Mouse (Mus musculus): Measurements from ENCODE around the gene Tmem30b. TPM values are rescaled to one million over a fixed set of nuclear protein-coding genes. Genes with fewer than 3 reads are reported as not detected.
A peak's percentile ranks its signal among the peaks of the same experiment; 100 is the strongest.
"Not testable (repeated sequence)": the region's sequence is repeated elsewhere in the genome, so short reads cannot be mapped to it uniquely, and the experiment has no call there.

Gene Tmem30b
- polyA plus RNA-seq, 1 experiment = 2.0 TPM

DNA sequence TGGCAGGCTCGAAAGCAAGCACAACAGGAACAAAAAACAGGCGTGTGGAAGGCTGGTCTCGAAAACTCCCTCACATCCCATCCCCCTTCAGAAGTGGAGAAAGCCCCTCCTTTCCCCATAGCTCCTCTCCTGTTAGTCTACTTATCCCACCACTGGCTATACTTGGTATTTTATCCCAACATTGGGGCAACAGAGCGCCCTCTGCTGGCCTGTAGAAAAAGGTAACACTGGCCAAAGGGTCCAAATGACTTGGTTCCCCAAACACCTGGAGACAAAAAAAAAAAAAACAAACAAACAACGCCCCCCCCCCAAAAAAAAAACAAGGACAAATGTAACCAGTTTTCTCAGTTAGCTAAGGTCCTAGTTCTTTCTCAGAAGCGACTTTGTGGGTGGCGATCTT, 13.9 kb upstream of the Tmem30b start:
- Histone ChIP-seq H3K4me1 (ENCODE audit: control insufficient read depth, insufficient read depth, low read length) (no peaks in the 10 kb centered on the region), H3K27ac (ENCODE audit: insufficient read depth, low read length) (no peak overlapping the region), H3K4me3 (ENCODE audit: insufficient read depth, low read length) (no peak overlapping the region)
- TF ChIP-seq CTCF (IDR thresholded peaks at IDR 0.05; ENCODE audit: borderline replicate concordance, insufficient read depth, low read length) = no peak
- no peak for TF ChIP-seq POLR2A (IDR thresholded peaks at IDR 0.05; ENCODE audit: low read depth, low read length)

DNA sequence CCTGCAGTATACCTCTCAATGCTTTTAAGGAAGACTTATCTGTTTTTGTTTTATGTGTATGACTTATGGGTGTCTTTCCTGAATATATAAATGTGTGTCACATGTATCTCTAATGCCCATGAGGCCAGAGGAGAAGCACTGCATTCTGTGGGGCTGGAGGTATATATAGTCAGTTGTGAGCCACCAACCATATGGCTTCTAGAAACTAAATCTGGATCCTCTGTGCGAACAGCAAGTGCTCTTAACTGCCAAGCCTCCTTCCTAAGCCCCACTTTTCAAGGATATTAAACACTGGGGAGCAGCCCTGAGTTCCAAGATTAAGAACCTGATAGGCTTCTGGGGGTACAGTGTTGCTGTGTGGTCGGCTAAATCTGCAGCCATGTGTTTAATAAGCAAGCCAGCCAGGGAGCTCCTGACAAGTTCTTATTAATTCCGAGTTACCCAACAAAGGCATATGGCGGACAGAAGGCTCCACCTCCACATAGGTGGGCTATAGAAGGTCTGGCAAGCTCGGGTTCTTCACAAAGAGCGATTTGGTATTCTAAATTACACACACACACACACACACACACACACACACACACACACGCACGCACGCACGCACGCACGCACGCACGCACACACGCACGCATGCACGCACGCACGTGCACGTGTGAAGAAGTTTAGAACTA, 12.5 kb upstream of the Tmem30b start:
- no peak overlapping the region for H3K27ac ChIP-seq (ENCODE audit: insufficient read depth, low read length)
- H3K4me1 ChIP-seq (ENCODE audit: control insufficient read depth, insufficient read depth, low read length) = no peaks in the 10 kb centered on the region
- TF ChIP-seq CTCF (IDR thresholded peaks at IDR 0.05; ENCODE audit: borderline replicate concordance, insufficient read depth, low read length) = no peak
- no peak overlapping the region for H3K4me3 ChIP-seq (ENCODE audit: insufficient read depth, low read length)

DNA sequence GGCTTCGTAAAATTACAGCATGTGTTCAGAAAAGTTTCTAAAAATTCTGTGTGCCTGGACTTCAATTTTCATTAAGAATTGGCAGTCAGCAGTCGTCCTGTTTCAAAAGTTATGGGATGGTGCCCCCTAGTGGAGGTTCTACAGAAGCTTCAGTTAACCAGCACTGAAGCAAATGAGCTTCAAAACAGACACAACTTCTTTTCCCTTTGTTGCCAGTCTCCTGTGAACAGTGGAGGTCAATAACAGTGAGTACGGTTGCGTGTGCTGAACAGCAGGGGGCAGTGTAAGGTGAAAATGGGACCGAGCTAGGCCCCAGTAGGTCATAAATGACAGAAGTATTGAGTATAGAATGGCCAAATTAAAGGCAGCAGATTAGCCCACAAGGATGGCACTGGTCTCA, 8.0 kb upstream of the Tmem30b start:
- TF ChIP-seq POLR2A (IDR thresholded peaks at IDR 0.05; ENCODE audit: low read depth, low read length) = no peak
- peak; percentile 32; the same call in 1 of the 2 replicates for TF ChIP-seq CTCF (IDR thresholded peaks at IDR 0.05; ENCODE audit: borderline replicate concordance, insufficient read depth, low read length)
- Histone ChIP-seq H3K4me3 (ENCODE audit: insufficient read depth, low read length) (no peak overlapping the region), H3K27ac (ENCODE audit: insufficient read depth, low read length) (no peak overlapping the region), H3K4me1 (ENCODE audit: control insufficient read depth, insufficient read depth, low read length) (no peaks in the 10 kb centered on the region)

DNA sequence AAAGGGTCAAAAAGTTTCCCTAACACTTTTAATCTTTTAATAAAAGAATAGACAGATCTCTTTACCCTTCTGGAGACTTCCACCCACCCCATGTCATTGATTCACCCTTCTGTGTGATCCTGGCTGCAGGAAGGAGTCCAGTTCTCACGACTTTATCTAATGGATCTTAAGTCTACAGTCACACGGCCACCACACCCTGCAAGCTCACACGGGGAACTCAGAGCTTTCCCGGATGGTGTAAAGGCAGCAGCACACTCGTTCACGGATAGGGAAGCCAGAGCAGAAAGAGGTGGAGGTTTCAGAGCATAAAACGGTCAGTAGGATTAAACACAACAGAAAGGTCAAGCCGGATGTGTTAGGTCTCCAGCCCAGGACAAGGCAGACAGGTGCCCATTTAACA, 2.1 kb upstream of the Tmem30b start:
- Histone ChIP-seq H3K4me3 (ENCODE audit: insufficient read depth, low read length) (no peak overlapping the region), H3K27ac (ENCODE audit: insufficient read depth, low read length) (no peak overlapping the region), H3K4me1 (ENCODE audit: control insufficient read depth, insufficient read depth, low read length) (no peaks in the 10 kb centered on the region)
- no peak for TF ChIP-seq CTCF (IDR thresholded peaks at IDR 0.05; ENCODE audit: borderline replicate concordance, insufficient read depth, low read length)
- TF ChIP-seq POLR2A (IDR thresholded peaks at IDR 0.05; ENCODE audit: low read depth, low read length) = no peak

DNA sequence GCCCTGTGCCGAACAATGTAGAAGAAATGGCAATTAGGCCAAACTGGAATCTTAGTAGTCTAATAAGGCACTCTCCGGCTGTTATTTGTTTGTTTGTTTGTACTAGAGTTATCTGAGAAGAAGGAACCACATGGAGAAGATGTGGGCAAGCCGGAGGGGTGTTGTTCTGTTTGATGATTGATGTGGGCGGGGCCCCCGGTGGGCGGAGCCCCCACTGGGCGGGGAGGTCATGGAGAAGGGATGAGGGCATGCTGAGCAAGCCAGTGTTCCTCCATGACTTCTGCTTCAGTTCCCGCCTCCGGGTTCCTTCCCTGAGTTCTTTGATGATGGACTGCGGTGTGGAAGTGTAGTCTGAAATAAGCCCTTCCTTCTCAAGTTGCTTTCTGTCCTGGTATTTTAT, 1.5 kb upstream of the Tmem30b start:
- no peak for TF ChIP-seq CTCF (IDR thresholded peaks at IDR 0.05; ENCODE audit: borderline replicate concordance, insufficient read depth, low read length)
- no peak for TF ChIP-seq POLR2A (IDR thresholded peaks at IDR 0.05; ENCODE audit: low read depth, low read length)
- Histone ChIP-seq H3K4me3 (ENCODE audit: insufficient read depth, low read length) (no peak overlapping the region), H3K4me1 (ENCODE audit: control insufficient read depth, insufficient read depth, low read length) (no peaks in the 10 kb centered on the region), H3K27ac (ENCODE audit: insufficient read depth, low read length) (no peak overlapping the region)

DNA sequence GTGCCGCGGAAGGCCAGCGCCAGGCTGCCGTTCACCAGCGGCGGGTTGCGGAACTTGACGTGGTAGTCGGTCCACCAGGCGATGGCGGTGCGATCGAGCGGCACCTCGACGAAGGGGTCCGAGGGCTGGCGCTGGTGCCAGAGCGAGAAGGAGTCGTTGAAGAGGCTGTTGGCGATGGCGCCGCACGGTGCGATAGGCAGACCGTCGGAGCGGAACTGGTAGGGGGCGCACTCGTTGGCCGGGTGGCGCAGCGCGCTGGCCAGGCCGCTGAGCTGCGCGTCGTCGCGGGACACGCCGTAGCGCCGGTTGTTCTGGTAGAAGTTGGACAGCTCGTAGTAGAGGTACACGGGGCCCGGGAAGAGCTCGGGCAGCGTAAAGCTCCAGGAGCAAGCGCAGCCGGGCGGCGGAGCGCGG, 513 bp downstream of the Tmem30b start:
- H3K4me1 ChIP-seq (ENCODE audit: control insufficient read depth, insufficient read depth, low read length) = no peaks in the 10 kb centered on the region
- TF ChIP-seq POLR2A (IDR thresholded peaks at IDR 0.05; ENCODE audit: low read depth, low read length) = no peak
- TF ChIP-seq CTCF (IDR thresholded peaks at IDR 0.05; ENCODE audit: borderline replicate concordance, insufficient read depth, low read length) = peak; percentile 53; the same call in 1 of the 2 replicates
- no peak overlapping the region for H3K27ac ChIP-seq (ENCODE audit: insufficient read depth, low read length)
- H3K4me3 ChIP-seq (ENCODE audit: insufficient read depth, low read length) = peak overlapping the region; percentile 27

DNA sequence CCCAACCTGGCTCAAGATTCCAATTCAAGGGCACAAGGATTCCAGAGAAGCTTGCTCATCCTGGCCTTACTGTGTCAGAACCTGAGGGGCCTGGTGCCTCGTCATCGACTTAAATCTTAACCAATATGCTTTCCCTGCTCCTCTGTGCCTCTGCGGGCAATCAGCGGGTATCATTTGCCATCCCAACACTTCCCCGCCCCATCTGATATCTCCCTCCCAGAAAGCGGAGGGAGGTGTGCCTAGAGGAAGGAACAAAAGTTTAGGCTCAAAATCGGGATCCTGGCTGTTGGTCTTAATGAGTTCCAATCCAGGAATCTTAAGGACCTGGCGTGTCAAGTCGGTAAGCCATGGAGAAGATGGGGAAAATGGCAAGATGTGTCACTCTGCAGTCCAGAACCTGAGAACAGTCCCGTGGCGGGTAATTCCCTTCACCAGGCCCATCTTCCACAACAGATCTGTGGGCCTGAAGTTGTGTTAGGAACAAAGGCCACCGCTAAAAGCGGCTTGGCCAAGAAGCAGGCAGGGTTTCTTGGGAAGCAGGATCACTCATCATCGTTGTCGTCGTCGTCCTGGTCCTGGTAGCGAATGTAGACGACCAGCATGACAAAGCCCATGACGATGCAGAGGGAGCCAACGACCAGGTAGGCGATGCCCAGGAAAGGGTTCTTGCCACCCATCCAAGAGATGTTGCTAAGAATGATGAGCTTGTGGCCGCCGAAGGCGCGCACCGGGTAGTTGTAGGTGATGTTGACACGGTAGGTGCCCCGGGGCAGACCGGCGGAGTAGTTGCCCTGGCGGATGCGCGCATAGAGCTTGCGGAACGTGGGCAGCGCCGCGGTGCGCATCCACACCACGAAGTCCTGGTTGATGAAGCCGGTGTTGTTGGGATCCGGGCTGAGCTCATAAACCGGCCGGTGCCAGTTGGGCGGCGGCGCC, 1.2 kb downstream of the Tmem30b start:
- TF ChIP-seq POLR2A (IDR thresholded peaks at IDR 0.05; ENCODE audit: low read depth, low read length) (no peak), CTCF (IDR thresholded peaks at IDR 0.05; ENCODE audit: borderline replicate concordance, insufficient read depth, low read length) (no peak)
- Histone ChIP-seq H3K4me3 (ENCODE audit: insufficient read depth, low read length) (peak overlapping the region; percentile 27), H3K27ac (ENCODE audit: insufficient read depth, low read length) (no peak overlapping the region), H3K4me1 (ENCODE audit: control insufficient read depth, insufficient read depth, low read length) (no peaks in the 10 kb centered on the region)

DNA sequence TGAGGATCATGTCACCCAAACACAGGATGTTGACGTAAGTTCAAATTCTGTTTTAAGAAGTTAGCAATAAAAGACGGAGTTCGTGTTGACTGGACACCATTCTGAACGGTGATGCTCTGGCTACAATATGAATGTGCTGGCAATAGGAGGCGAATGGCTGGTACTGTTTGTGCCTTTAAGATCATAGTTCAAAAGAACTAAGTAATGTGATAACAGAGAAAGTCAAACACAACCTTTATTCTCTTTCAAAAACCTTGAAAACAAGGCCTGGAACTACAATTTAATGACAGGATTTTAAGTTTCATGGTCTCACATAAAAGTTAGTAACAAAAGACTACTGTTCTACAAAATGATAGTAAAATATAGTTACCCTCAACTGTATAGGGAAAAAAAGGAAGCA, 3.0 kb downstream of the Tmem30b start:
- no peak overlapping the region for H3K4me3 ChIP-seq (ENCODE audit: insufficient read depth, low read length)
- no peaks in the 10 kb centered on the region for H3K4me1 ChIP-seq (ENCODE audit: control insufficient read depth, insufficient read depth, low read length)
- TF ChIP-seq CTCF (IDR thresholded peaks at IDR 0.05; ENCODE audit: borderline replicate concordance, insufficient read depth, low read length) = no peak
- TF ChIP-seq POLR2A (IDR thresholded peaks at IDR 0.05; ENCODE audit: low read depth, low read length) = no peak
- no peak overlapping the region for H3K27ac ChIP-seq (ENCODE audit: insufficient read depth, low read length)

DNA sequence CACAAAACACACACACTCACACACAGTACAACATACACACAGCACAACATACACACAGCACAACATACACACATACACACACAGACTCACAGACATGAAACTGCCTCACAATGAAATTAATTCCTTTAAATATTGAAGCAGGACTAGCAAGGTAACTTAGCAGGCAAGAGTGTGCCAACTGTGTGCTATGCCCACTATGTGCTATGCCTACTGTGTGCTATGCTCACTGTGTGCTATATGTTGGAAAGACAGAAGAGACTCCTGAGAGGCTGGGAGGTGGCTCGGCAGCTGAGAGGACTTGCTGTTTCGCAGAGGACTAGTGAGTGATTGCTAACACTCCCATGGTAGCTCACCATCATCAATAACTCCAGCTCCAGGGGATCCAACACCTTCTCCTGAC, 5.8 kb downstream of the Tmem30b start:
- Histone ChIP-seq H3K27ac (ENCODE audit: insufficient read depth, low read length) (no peak overlapping the region), H3K4me1 (ENCODE audit: control insufficient read depth, insufficient read depth, low read length) (no peaks in the 10 kb centered on the region), H3K4me3 (ENCODE audit: insufficient read depth, low read length) (no peak overlapping the region)
- TF ChIP-seq CTCF (IDR thresholded peaks at IDR 0.05; ENCODE audit: borderline replicate concordance, insufficient read depth, low read length) (no peak), POLR2A (IDR thresholded peaks at IDR 0.05; ENCODE audit: low read depth, low read length) (no peak)

DNA sequence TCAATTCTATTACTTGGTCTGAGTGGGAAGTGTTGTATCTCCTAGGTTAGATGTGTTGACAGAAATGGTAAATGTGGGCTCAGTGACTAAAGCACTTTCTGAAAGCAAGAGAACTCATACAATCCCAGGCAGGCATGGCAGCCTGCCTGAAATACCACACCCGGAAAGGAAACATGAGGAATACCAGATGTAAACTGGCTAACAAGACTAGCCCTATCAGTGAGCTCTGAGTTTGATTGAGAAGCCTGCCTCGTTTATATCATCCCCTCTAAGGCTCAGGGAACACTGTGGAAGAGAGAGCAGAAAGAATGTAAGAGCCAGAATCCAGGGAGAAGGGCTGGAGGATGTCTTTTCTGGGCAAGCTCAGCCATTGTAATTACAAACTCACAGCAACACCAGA, 7.0 kb downstream of the Tmem30b start:
- H3K4me3 ChIP-seq (ENCODE audit: insufficient read depth, low read length) = no peak overlapping the region
- TF ChIP-seq POLR2A (IDR thresholded peaks at IDR 0.05; ENCODE audit: low read depth, low read length) = no peak
- no peak for TF ChIP-seq CTCF (IDR thresholded peaks at IDR 0.05; ENCODE audit: borderline replicate concordance, insufficient read depth, low read length)

DNA sequence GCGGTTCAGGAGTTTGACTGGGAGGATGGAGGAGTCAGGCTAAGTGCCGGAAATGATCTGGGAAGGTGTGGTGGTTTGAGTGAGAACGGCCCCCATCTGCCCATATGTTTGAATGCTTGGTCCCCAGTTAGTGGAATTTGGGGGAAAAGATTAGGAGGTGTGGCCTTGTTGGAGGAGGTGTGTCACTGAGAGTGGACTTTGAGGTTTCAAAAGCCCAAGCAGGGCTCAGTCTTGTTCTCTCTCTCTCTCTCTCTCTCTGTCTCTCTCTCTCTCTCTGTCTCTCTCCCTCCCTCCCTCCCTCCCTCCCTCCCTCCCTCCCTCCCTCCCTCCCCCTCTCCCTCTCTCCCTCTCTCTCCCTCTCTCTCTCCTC, 8.1 kb downstream of the Tmem30b start:
- not testable (repeated sequence) for H3K4me3 ChIP-seq (ENCODE audit: insufficient read depth, low read length); H3K27ac ChIP-seq (ENCODE audit: insufficient read depth, low read length); H3K4me1 ChIP-seq (ENCODE audit: control insufficient read depth, insufficient read depth, low read length)

More for the DNA sequence above, 7.0 kb downstream of the Tmem30b start:
- Histone ChIP-seq H3K27ac (ENCODE audit: insufficient read depth, low read length) (no peak overlapping the region), H3K4me1 (ENCODE audit: control insufficient read depth, insufficient read depth, low read length) (no peaks in the 10 kb centered on the region)
